Mouse (Mus musculus): ENCODE measurements around the gene Aoc1. TPM values are rescaled to one million over a fixed set of nuclear protein-coding genes. Genes with fewer than 3 reads are reported as not detected.

The Aoc1 gene
- polyA plus RNA-seq, 1 experiment = not detected

DNA sequence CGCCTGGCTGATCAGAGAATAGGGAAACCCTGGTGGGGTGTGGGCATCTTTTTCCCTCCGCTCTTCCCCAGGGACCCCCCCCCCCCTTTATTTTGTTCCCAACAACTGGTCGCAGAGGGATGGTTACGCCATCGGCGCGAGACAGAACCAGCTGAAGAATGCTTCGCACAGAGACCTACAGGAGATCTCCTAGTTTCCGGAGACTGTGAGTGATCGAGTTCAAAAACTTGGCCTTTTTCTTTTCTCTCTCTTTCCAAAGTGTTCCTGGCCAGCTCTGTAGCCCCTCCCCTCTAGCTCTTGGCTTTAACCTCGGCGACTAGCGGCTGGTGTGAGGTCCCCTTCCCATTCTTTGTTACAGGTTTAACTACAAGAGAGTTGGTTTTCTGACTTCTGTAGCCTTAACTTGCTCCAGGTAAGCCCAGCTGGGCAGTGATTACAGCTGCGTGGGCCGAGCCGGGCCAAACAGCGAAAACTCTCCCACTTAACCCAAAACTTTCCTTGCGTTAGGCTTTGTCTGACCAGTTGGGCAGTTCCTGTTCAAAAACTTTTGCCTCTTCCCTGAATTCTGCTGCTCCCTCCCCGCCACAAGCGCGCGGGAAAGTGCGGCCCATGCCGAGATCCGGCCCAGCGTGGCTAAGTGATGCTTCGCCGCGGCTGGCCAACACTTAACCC lies 20.7 kb upstream of the Aoc1 start:
- TF ChIP-seq GATA1 (IDR thresholded peaks at IDR 0.05; ENCODE audit: low read length) = no peak

DNA sequence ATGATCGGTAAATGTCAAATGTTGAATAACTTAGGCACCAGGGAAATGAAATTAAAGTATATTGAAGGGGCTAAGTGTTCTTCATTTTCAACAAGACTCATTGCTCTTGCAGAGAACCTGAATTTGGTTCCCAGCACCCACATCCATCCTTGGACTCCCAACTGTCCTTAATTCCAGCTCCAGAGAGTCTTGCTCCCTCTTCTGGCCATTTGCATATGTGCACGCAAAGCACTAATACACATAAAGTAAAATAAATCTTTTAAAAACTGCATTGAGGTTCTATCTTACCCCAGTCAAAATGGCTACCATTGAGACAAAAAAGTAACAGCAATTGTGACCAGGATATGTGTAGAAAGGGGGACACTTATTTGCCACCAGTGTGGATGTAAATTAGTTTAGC lies 18.5 kb upstream of the Aoc1 start:
- TF ChIP-seq GATA1 (IDR thresholded peaks at IDR 0.05; ENCODE audit: low read length) = no peak

DNA sequence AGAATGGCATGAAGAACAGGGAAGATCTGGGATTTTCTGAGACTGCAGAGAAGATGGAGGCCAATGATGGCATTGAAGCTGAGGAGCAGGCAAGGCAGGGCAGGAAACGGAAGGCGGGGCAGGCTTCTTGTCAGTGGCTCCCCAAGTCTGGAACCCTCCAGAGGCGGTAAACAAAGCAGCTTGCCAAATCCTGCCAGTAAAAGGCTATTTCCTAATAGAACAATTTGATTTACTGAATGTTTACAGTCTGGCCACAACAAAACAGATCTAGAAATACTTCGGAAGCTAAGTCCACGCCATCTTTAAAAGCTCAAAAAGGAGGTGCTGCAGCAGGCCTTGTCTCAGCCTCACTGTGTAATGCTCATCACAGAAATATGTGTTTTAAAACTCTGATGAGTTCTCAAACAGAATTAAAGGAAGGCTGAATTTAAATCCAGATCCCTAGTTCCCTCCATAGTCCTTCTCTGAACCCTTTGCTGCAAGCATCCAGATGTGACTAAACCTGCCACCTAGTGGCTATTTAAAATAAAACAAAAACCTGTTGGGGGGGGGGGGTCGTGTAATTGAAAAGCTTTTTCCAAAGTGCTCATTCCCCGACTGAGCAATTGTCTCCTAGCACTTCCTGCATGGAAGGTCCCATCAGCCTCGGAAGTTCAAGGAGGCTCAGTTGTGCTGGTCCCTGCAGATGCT lies 14.9 kb upstream of the Aoc1 start:
- no peak for TF ChIP-seq GATA1 (IDR thresholded peaks at IDR 0.05; ENCODE audit: low read length)

DNA sequence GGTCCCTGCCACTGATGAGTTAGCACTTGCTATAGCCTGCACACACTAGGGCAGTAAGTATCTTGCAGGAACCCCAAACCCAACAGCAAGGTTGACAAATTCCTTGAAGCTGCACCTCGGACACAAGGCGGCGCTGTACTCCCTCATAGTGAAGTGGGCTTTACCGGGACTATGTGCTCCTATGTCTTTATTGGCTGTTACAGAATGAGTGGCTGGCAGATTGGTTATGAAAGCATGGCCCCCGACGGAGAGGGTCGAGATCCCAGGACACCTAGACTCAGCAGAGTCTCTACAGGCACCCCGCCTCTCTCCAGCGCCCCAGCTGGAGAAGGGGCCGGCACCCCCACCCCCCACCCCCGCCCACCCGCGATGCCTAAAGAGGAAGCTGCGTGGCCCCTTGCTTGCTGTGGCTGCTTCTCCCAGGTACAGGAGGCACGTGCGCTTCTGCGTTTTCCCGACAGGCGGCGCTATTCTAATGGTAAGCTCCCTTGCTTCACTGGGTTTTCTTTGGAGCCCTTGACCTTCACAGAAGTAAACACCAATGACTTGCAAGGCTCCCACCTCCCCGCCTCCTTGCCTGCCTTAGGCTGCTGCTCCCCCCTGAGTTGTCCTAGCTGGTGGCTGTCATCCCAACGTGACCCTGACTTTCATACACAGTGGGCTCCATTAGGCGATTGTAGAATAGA lies 12.4 kb upstream of the Aoc1 start:
- TF ChIP-seq GATA1 (IDR thresholded peaks at IDR 0.05; ENCODE audit: low read length) = no peak

DNA sequence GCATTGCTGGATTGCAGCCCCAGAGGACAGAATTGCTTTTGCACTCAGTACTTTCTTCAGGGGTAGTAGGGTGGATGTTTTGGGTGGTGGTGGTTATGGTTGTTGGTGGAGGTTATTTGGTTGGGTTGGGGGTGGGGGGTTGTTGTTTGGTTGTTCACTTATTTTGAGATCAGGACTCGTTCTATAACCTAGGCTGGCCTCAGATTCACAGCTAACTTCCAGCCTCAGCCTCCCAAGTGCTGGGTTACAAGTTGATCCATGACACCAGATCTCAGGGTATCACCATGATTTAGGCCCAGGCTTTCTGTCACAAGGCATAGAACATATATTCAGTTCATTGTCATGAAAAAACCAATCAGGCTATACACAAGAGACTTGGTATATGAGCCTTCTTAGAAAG lies 11.8 kb upstream of the Aoc1 start:
- no peak for TF ChIP-seq GATA1 (IDR thresholded peaks at IDR 0.05; ENCODE audit: low read length)

DNA sequence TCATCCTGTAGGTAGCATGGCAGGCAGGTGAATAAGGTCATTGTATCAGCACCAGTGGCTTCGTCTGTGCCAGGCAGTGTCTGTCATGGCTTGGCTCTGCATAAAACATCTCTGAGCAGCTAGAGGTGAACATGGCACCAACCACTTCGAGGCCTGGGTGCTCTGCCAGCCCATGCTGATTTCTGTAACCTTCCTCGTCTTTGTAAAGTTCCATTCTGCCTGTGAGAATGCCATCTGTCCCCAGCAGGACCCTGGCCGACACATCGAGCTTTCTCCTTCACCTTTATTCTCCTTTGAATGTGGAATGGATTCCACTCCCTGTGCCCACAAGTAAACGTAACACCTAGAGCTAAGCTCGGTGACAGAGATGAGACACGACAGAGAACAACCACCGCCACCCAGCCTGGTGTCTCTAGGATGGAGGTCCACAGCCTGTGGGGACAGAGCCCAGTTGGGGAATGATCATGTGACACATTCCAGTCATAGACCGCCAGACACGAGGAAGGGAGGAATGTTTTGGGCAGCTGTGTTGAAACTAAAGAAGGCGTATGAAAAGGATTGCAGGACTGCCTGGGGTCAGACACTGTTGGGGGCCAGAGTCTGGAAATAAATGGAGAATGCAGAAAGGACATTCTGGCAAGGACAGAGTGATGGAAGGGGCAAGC lies 10.9 kb upstream of the Aoc1 start:
- TF ChIP-seq GATA1 (IDR thresholded peaks at IDR 0.05; ENCODE audit: low read length) = no peak

DNA sequence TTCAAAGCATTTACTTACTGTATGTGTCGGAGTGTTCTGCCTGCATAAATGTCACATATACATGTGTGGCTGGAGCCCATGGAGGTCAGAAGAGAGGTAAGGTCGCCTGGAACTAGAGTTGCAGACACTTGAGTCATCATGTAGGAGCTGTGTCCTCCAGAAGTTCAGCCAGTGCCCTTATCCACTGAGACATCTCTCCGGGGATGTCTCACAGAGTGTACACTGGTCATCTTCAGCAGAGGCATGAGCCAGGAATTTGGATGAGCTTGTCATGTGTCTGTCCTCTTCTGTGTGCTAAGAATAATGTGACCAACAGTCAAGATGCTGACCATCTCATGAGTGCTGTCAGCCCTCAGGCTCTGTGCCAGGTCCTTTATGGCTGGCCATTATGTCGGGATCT lies 9.9 kb upstream of the Aoc1 start:
- no peak for TF ChIP-seq GATA1 (IDR thresholded peaks at IDR 0.05; ENCODE audit: low read length)

DNA sequence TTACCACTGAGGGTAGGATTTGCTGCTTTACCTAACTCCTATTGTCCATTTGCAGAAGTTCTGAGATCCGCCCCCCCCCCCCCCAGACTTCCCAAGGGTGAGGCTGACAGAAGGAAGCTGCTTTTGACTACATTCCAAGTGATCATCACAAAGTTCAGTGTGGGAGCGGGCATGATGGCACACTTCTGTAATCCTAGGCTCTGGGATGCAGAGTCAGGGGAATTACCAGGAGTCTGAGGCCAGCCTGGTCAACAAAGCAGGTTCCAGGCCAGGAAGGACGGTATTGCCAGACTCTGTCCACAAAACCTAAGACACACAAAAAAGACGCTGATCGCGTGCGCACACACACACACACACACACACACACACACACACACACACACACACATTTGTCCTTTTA lies 9.2 kb upstream of the Aoc1 start:
- TF ChIP-seq GATA1 (IDR thresholded peaks at IDR 0.05; ENCODE audit: low read length) = no peak

DNA sequence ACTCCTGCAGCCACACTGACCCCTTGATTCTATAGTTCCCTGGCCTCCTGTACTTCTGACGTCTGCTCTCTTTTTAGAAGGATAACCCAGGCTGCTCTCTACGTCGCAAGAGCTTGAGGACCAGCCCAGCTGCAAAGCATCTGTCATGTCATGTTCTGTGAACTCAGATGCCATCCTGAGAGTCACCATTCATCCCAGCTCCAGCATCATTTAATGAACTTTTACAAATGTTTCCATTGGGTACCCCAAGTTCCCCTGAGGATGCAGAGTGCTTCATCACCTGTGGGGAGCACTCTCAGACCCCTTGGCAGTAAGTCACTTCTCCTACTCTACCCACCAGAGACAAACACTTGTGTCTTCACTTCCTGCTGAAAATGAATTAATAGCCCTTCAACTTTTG lies 8.5 kb upstream of the Aoc1 start:
- TF ChIP-seq GATA1 (IDR thresholded peaks at IDR 0.05; ENCODE audit: low read length) = no peak

DNA sequence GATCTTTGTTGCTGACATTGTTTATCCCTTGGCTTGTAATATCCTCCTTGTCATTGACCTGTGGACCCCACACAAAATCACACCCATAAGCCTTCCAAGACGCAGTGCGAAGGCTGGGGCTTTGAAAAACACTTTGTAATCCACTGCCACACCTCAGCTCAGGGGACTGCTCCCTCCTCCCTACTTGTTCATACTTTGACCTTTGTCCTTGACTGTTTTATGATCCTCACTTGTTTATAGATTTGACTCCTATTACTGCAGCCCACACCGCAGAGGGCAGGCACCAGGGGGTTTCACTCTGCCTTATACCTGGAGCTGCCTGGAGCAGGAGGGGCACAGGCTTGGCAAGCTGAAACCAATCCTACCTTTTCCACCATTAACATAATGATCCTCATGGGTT lies 8.0 kb upstream of the Aoc1 start:
- no peak for TF ChIP-seq GATA1 (IDR thresholded peaks at IDR 0.05; ENCODE audit: low read length)

DNA sequence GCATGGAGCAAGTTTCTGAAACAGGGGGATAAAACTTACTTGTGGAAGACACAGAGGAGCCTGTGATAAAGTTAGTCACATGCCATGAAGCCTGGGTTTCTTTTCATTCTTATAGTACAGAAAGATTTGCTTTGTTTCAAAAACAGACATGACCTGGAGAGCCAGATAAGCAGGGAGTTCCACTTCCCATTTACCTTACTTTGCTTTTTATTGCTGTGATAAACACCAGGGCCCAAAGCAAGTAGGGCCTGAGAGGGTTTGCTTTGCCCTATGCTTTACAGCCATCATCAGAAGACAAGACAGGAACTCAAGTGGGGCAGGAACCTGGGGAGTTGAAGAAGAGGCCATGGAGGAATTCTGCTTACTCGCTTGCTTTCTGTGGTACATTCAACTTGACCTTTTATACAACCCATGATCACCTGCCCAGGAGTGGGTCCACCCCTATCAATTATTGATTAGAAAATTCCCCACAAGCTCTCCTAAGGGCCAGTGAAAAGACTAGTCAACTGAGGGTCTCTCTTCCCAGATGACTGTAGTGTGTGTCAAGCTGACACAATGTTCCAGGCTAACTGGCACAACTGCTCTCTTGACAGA lies 7.4 kb upstream of the Aoc1 start:
- no peak for TF ChIP-seq GATA1 (IDR thresholded peaks at IDR 0.05; ENCODE audit: low read length)

DNA sequence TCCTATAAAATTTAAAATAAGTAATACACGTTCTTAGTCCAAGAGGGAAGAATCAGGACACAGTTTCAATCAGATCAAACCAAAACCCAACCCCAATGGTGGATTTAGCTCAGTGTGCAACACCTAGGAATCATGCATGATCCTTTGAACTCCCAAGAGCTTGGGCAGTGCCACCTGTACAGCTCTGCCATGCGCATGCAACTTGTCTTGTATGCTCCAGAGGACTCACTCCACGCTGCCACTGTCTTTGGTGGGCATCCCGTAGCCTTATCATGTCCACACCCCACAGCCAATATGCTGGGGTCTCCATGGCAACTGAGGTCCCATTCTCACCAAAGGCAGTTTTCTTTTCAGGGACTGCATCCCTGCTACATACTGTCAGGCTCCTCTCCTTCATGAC lies 5.5 kb upstream of the Aoc1 start:
- no peak for TF ChIP-seq GATA1 (IDR thresholded peaks at IDR 0.05; ENCODE audit: low read length)

DNA sequence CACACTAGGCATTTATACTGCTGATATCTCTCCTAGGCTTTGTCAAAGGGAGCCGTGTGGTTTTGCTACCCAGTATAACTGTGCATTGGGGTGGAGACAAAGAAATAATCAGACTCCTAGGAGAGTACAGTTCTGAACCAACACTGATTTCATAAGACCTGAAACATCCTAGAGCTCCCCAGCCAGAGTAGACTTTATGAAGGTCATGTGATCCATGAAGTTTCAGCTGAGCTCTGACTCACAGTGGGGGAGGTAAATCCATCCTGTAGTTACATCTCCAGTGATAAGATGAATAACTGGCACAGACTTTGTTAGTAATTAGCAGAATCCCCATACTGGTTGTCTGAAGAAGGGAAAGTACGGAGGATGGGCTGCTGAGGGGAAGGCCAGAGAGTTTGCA lies 2.9 kb upstream of the Aoc1 start:
- no peak for TF ChIP-seq GATA1 (IDR thresholded peaks at IDR 0.05; ENCODE audit: low read length)

DNA sequence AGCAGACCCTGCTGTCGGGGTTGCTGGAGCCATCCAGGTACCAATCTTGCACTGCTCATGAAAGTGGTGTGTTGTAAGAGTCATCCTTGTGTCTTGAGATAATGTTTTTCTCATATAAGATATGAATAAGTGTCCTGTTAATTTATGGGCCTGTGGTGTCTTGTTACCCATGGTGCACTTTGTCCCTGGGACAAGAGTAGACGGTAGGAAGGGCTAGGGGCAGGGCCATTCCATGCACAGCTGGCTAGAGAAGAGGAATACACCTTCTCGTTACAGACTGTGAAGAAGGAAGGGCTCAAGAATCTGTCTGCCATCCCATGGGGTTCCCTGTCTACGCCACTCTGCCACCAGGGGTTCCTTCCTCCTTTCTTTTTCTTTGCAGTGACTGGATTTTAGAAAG lies 1.9 kb downstream of the Aoc1 start:
- TF ChIP-seq GATA1 (IDR thresholded peaks at IDR 0.05; ENCODE audit: low read length) = no peak

DNA sequence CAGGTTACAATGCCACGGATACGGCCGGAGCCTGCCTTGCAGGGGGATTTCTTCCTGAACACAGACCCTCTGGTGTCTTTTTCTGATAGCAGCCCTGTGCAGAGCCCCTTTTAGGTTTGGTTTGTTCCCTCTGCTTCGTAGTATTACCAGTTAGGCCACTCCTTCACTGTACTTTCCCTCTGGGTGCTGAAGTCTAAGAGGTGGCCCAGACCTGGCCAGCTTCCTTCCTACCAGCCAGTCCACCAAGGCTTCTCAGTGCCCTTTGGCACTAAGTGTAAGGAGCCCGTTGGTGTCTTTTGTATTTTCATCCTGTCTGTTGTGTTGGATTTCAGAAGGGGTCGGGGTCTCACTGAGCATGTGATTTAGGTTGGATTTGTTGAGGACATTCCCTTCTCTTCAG lies 2.8 kb downstream of the Aoc1 start:
- no peak for TF ChIP-seq GATA1 (IDR thresholded peaks at IDR 0.05; ENCODE audit: low read length)
